Mouse (Mus musculus): ENCODE results near the gene 4933427I04Rik.

GRCm38 (mm10) chr4:123812525-123812924 is 47.0 kb upstream of the 4933427I04Rik start:
- TF ChIP-seq POLR2AphosphoS2 (IDR thresholded peaks at IDR 0.05; ENCODE audit: low read depth, low read length) (no peak), HCFC1 (IDR thresholded peaks at IDR 0.05; ENCODE audit: low read depth, low read length) (no peak), ZMIZ1 (IDR thresholded peaks at IDR 0.05; ENCODE audit: low read depth, low read length) (no peak), POLR2A (IDR thresholded peaks at IDR 0.05; ENCODE audit: low read depth, low read length) (no peak), MXI1 (IDR thresholded peaks at IDR 0.05; ENCODE audit: low read depth, low read length) (no peak), USF1 (IDR thresholded peaks at IDR 0.05; ENCODE audit: low read depth, low read length) (no peak), SIN3A (IDR thresholded peaks at IDR 0.05; ENCODE audit: low read length) (no peak), CTCF (conservative IDR thresholded peaks at IDR 0.05 in 1 of 2, IDR thresholded peaks at IDR 0.05 in 1 of 2; ENCODE audit: low read depth in 2 of 2, low read length in 2 of 2) (peak in 1 of 2 experiments; percentile 18; a peak in 2 of 4 replicates), CHD2 (IDR thresholded peaks at IDR 0.05; ENCODE audit: low read length) (no peak), TBP (conservative IDR thresholded peaks at IDR 0.05; ENCODE audit: low read depth, low read length) (no peak), EP300 (IDR thresholded peaks at IDR 0.05; ENCODE audit: low read length) (no peak), MYC (IDR thresholded peaks at IDR 0.05; ENCODE audit: low read depth, low read length) (no peak), ZC3H11A (IDR thresholded peaks at IDR 0.05; ENCODE audit: low read depth, low read length) (no peak)
